Mouse (Mus musculus) lung, postnatal 0 days (tissue): ENCODE measurements around the gene Cgref1. TPM values are rescaled to one million over a fixed set of nuclear protein-coding genes. Genes with fewer than 3 reads are reported as not detected.

Source experiments
- ATAC-seq: fragments of 200-750 bp; cut with Nextera tagmentation; 2 replicates; pipeline ENCODE4 v1.8.0; 2017; ENCODE audit warnings: moderate library complexity
- DNase-seq: peaks from one replicate; pipeline ENCODE4 v3.0.0-alpha.2; 2016; ENCODE audit warnings: low spot score
- H3K27ac ChIP-seq: fragments of 300-500 bp; sonication (generic); 2 replicates; pipeline ENCODE4 v1.5.1; 2014; ENCODE audit warnings: antibody characterized with exemption, mild to moderate bottlenecking, low read length, mixed read lengths
- H3K27me3 ChIP-seq: fragments of 300-500 bp; sonication (generic); replicated peaks from 2 replicates; pipeline ENCODE4 v1.6.1; 2014; ENCODE audit warnings: low read length, mixed read lengths; ENCODE audit not compliant: insufficient read depth
- H3K36me3 ChIP-seq: fragments of 300-500 bp; sonication (generic); 2 replicates; pipeline ENCODE4 v1.6.1; 2014; ENCODE audit warnings: low read length, mixed read lengths; ENCODE audit not compliant: insufficient read depth
- H3K4me1 ChIP-seq: fragments of 300-500 bp; sonication (generic); 2 replicates; pipeline ENCODE4 v1.6.1; 2014; ENCODE audit warnings: antibody characterized with exemption, low read depth, low read length, mixed read lengths; ENCODE audit not compliant: insufficient read depth
- H3K4me2 ChIP-seq: fragments of 300-500 bp; sonication (generic); replicated peaks from 2 replicates; pipeline ENCODE4 v1.6.1; 2014; ENCODE audit warnings: low read depth, mild to moderate bottlenecking, low read length, moderate library complexity, mixed read lengths
- H3K4me3 ChIP-seq: fragments of 300-500 bp; sonication (generic); 2 replicates; pipeline ENCODE4 v1.5.1; 2014; ENCODE audit warnings: low read depth, low read length
- H3K9ac ChIP-seq: fragments of 300-500 bp; sonication (generic); replicated peaks from 2 replicates; pipeline ENCODE4 v1.6.1; 2014; ENCODE audit warnings: low read depth, mild to moderate bottlenecking
- H3K9me3 ChIP-seq: fragments of 300-500 bp; sonication (generic); 2 replicates; pipeline ENCODE4 v1.6.1; 2016; ENCODE audit warnings: low read length, mixed read lengths
- CTCF ChIP-seq: IDR thresholded peaks from 2 replicates; pipeline ENCODE4 v1.5.1; 2016; ENCODE audit warnings: antibody characterized with exemption, mild to moderate bottlenecking
- EP300 ChIP-seq: IDR thresholded peaks from 2 replicates; pipeline ENCODE4 v1.6.1; 2016; ENCODE audit warnings: antibody characterized with exemption, mild to moderate bottlenecking, control low read depth
- WGBS: fragments of 180-500 bp; shearing (Covaris S2); extraction: QIAGEN DNeasy Blood & Tissue Kit; methylation state at CpG from one replicate; pipeline ENCODE4 v1.1.7; 2014; 5-methylcytosine and 5-hydroxymethylcytosine counted together
- polyA plus RNA-seq: library from polyadenylated mRNA; unstranded; fragments of >200 nt; fragmentation: Nextera tagmentation; extraction: Ambion mirVana; gene quantifications from 2 replicates; pipeline ENCODE4 v1.2.1, GENCODE M21; 2015

Cgref1 gene
- polyA plus RNA-seq, 1 experiment from 2014 or later = 2.3 TPM

DNA sequence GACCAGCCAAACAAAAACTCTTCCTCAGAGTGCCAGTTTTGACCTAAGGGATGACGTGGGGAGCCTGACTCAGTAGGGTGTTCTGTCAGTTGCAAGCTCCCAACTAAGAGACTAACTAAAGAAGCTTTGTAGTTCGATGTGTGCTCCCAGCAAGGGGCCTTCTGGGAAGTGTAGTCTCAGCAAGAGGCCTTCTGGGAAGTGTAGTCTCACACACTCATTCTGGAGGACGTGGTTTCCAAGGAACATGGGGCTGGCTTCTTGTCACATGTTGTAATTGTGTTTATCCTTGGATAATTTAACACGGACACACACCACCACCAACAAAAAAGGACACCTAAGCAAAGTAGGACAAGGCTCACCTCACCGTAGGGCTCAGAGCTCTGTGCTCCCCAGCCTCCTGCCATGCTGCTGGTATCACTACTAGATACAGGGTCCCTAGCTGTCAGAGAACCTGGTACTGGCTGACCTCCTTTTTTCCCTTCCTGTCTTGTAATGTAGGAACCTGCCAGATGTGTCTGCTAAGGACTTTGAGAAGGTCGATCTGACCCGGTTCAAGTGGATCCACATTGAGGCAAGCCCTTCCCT is 17.4 kb downstream of the Cgref1 start:
- WGBS = 38% methylated on average over 7 of the region's 7 CpGs
- H3K27me3 ChIP-seq = no peaks in the 10 kb centered on the region
- H3K4me3 ChIP-seq = no peak overlapping the region
- no peak overlapping the region for H3K27ac ChIP-seq
- no peaks in the 10 kb centered on the region for H3K4me1 ChIP-seq
- no peaks in the 10 kb centered on the region for H3K9me3 ChIP-seq
- no peak overlapping the region for H3K9ac ChIP-seq
- DNase-seq = peak; percentile 78
- H3K4me2 ChIP-seq = no peak overlapping the region
- TF ChIP-seq CTCF (no peak), EP300 (no peak)
- ATAC-seq = peak; percentile 53
- no peaks in the 10 kb centered on the region for H3K36me3 ChIP-seq

DNA sequence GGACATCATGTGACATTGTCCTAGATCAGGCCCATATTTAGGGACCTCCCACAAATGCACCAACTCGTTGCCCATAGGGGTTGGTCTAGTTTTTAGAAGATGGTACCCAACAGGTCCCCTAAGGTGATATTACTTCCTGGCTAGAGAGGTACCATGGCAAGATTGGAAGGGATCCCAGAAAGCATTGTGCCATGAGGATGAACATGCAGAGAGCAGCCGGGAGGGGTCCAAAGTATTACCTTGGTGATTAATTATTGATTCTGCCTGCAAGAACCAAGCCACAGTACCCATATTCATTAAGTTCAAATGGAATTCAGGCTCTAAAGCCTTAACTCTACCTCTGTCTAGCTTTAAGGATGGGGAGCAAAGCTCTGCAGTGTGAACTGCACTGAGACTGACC is 19.3 kb downstream of the Cgref1 start:
- peaks cover 6% of the 10 kb centered on the region for H3K4me1 ChIP-seq
- TF ChIP-seq EP300 = no peak
- TF ChIP-seq CTCF = no peak
- no peak overlapping the region for H3K4me3 ChIP-seq
- WGBS = 81% methylated on average over 2 of the region's 2 CpGs
- no peak for DNase-seq
- ATAC-seq = no peak
- H3K9ac ChIP-seq = no peak overlapping the region
- no peaks in the 10 kb centered on the region for H3K9me3 ChIP-seq
- no peaks in the 10 kb centered on the region for H3K27me3 ChIP-seq
- H3K27ac ChIP-seq = no peak overlapping the region
- no peak overlapping the region for H3K4me2 ChIP-seq
- no peaks in the 10 kb centered on the region for H3K36me3 ChIP-seq

DNA sequence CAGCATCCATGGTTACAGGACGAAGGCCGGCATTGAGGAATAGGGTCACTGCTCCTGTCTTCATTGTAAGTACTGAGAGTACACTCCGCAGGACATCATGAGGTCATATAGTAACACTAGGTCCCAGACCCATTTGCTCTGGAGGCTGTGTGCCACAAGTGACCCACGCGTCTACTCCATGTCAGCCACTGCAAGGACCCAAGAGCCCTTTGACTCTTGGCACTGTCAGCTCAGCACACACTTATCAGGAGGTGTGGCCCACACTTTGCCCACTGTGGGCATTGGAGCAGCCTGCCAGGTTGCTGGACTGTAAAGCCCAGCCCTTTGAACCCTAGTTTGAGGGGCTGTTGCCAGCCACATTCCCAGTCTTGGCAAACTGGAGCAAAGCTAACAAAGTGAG is 20.2 kb downstream of the Cgref1 start:
- DNase-seq (peak; percentile 50), ATAC-seq (peak; percentile 11; the same call in 1 of the 2 replicates)
- Histone ChIP-seq H3K4me3 (no peak overlapping the region), H3K9me3 (no peaks in the 10 kb centered on the region), H3K4me2 (no peak overlapping the region), H3K27ac (no peak overlapping the region), H3K9ac (no peak overlapping the region), H3K4me1 (peaks cover 6% of the 10 kb centered on the region), H3K27me3 (no peaks in the 10 kb centered on the region), H3K36me3 (no peaks in the 10 kb centered on the region)
- WGBS = 76% methylated on average over 5 of the region's 5 CpGs
- TF ChIP-seq CTCF = no peak
- TF ChIP-seq EP300 = no peak

DNA sequence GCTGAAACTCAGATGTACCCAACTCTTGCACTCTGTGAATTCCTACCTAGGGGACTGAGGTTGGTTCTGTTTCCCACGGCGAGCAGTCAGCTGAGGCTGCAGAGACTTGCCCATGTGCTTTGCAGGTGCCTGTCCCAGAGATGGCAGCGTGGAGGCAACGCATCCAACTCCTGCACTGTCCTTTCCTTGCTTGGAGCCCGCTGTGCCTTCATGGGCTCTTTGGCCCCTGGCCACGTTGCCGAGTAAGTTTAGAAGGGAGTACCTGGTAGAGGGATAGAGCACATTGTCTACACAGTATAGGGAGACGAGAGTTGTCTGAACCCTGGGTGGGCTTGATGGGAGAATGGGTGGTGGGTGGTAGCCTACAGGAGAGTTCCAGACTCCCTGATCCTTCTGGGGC is 20.8 kb downstream of the Cgref1 start:
- peaks cover 6% of the 10 kb centered on the region for H3K4me1 ChIP-seq
- no peak overlapping the region for H3K9ac ChIP-seq
- no peak for TF ChIP-seq CTCF
- TF ChIP-seq EP300 = no peak
- no peak overlapping the region for H3K4me3 ChIP-seq
- WGBS = 78% methylated on average over 8 of the region's 8 CpGs
- 0 out of 2 replicates have a peak, but pooled peaks cover 3% of the 10 kb centered on the region for H3K36me3 ChIP-seq
- H3K27ac ChIP-seq = no peak overlapping the region
- no peaks in the 10 kb centered on the region for H3K27me3 ChIP-seq
- H3K4me2 ChIP-seq = no peak overlapping the region
- DNase-seq (no peak), ATAC-seq (no peak)
- H3K9me3 ChIP-seq = no peaks in the 10 kb centered on the region

DNA sequence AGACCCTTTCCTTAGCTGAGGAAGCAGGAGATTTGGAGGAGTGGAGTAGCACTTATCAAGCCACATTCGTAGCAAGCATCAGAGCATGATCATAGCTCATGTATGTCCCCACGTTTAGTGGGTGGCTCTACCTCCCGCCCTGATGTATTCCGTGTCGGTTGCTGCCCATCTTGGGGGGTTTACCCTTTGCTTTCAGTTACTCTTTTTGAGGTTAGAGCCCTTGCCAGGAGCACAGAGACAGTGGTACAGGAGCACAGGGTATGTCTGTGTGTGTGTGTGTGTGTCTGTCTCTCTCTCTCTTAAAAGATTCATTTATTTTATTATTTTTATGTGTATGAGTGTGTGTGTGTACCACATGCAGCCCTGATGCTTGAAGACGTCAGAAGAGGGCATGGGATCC is 22.3 kb downstream of the Cgref1 start:
- ATAC-seq = no peak
- H3K27me3 ChIP-seq = no peaks in the 10 kb centered on the region
- H3K9ac ChIP-seq = no peak overlapping the region
- H3K27ac ChIP-seq = no peak overlapping the region
- 48% methylated on average over 6 of the region's 6 CpGs for WGBS
- H3K4me3 ChIP-seq = no peak overlapping the region
- no peak for DNase-seq
- TF ChIP-seq EP300 = no peak
- TF ChIP-seq CTCF = no peak
- H3K4me2 ChIP-seq = no peak overlapping the region
- no peaks in the 10 kb centered on the region for H3K9me3 ChIP-seq
- peaks cover 6% of the 10 kb centered on the region for H3K4me1 ChIP-seq
- H3K36me3 ChIP-seq = peaks cover 7% of the 10 kb centered on the region; the same call in 1 of the 2 replicates

DNA sequence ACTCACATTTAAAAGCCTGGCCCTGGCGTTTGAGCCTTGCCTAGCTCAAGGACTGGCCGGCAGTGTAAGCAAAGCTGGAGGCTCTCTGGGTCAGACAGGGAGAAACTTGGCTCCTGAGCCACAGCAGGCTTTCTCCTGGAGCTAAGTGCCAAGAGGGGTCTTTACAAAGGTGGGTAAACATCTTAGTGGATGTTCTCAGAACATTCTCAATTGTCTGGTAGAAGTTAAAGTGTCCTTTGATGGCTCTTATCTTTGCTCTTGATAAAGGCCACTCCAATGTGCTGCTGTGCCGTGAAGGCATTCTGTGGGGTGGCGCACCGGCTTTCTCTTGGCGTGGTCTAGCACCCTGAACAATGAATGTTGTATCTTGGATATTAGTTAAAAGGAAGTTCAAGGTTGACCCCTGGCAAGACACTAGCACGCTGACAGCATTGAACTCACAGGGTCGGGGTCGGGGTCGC is 22.8 kb downstream of the Cgref1 start:
- peak; percentile 69 for DNase-seq
- Histone ChIP-seq H3K36me3 (peaks cover 12% of the 10 kb centered on the region; the same call in 1 of the 2 replicates), H3K4me1 (peaks cover 6% of the 10 kb centered on the region), H3K4me2 (peak overlapping the region; percentile 75; the same call in 1 of the 2 replicates), H3K4me3 (no peak overlapping the region), H3K9ac (no peak overlapping the region), H3K27me3 (no peaks in the 10 kb centered on the region), H3K27ac (no peak overlapping the region), H3K9me3 (no peaks in the 10 kb centered on the region)
- WGBS = 45% methylated on average over 10 of the region's 10 CpGs
- peak; percentile 46 for ATAC-seq
- TF ChIP-seq CTCF (no peak), EP300 (peak; percentile 80)
